Mouse (Mus musculus): ENCODE results near the gene Ephb1. TPM values are rescaled to one million over a fixed set of nuclear protein-coding genes. Genes with fewer than 3 reads are reported as not detected.
A peak's percentile ranks its signal among the peaks of the same experiment; 100 is the strongest.

Ephb1 gene
- polyA plus RNA-seq, 1 experiment, result 2.7 TPM

GRCm38 (mm10) chr9:102194063-102194462 lies 160.4 kb downstream of the Ephb1 start:
- Histone ChIP-seq H3K4me1 (ENCODE audit: control insufficient read depth, insufficient read depth, low read length) (no peaks in the 10 kb centered on the region), H3K4me3 (ENCODE audit: insufficient read depth, low read depth, low read length) (no peak overlapping the region), H3K36me3 (ENCODE audit: control insufficient read depth, insufficient read depth, low read length) (no peaks in the 10 kb centered on the region), H3K27me3 (replicated peaks; ENCODE audit: control insufficient read depth, insufficient read depth, low read length) (no peaks in the 10 kb centered on the region), H3K27ac (ENCODE audit: insufficient read depth, low read depth, low read length) (no peak overlapping the region)
- WGBS, result 60% methylated on average over 4 of the region's 4 CpGs
- peak; percentile 49 for DNase-seq
- TF ChIP-seq POLR2A (IDR thresholded peaks at IDR 0.05; ENCODE audit: low read depth, low read length), result no peak
- TF ChIP-seq CTCF (conservative IDR thresholded peaks at IDR 0.05; ENCODE audit: insufficient read depth, insufficient read length, low read depth, low read length), result no peak

- Histone ChIP-seq H3K27me3 (replicated peaks; ENCODE audit: control insufficient read depth, insufficient read depth, low read length) (no peaks in the 10 kb centered on the region), H3K36me3 (ENCODE audit: control insufficient read depth, insufficient read depth, low read length) (no peaks in the 10 kb centered on the region), H3K4me3 (ENCODE audit: insufficient read depth, low read depth, low read length) (no peak overlapping the region), H3K27ac (ENCODE audit: insufficient read depth, low read depth, low read length) (no peak overlapping the region), H3K4me1 (ENCODE audit: control insufficient read depth, insufficient read depth, low read length) (no peaks in the 10 kb centered on the region)
- 71% methylated on average over 13 of the region's 13 CpGs for WGBS
- no peak for DNase-seq
- TF ChIP-seq CTCF (conservative IDR thresholded peaks at IDR 0.05; ENCODE audit: insufficient read depth, insufficient read length, low read depth, low read length) (no peak), POLR2A (IDR thresholded peaks at IDR 0.05; ENCODE audit: low read depth, low read length) (no peak)
Observed at GRCm38 (mm10) chr9:102192724-102193685, 161.5 kb downstream of the Ephb1 start.

GRCm38 (mm10) chr9:102190058-102190457 lies 164.4 kb downstream of the Ephb1 start:
- Histone ChIP-seq H3K27me3 (replicated peaks; ENCODE audit: control insufficient read depth, insufficient read depth, low read length) (no peaks in the 10 kb centered on the region), H3K4me1 (ENCODE audit: control insufficient read depth, insufficient read depth, low read length) (no peaks in the 10 kb centered on the region), H3K4me3 (ENCODE audit: insufficient read depth, low read depth, low read length) (no peak overlapping the region), H3K36me3 (ENCODE audit: control insufficient read depth, insufficient read depth, low read length) (no peaks in the 10 kb centered on the region), H3K27ac (ENCODE audit: insufficient read depth, low read depth, low read length) (no peak overlapping the region)
- WGBS, result 85% methylated on average over 9 of the region's 9 CpGs
- TF ChIP-seq POLR2A (IDR thresholded peaks at IDR 0.05; ENCODE audit: low read depth, low read length) (no peak), CTCF (conservative IDR thresholded peaks at IDR 0.05; ENCODE audit: insufficient read depth, insufficient read length, low read depth, low read length) (no peak)
- no peak for DNase-seq

- Histone ChIP-seq H3K27me3 (replicated peaks; ENCODE audit: control insufficient read depth, insufficient read depth, low read length) (no peaks in the 10 kb centered on the region), H3K4me1 (ENCODE audit: control insufficient read depth, insufficient read depth, low read length) (no peaks in the 10 kb centered on the region), H3K36me3 (ENCODE audit: control insufficient read depth, insufficient read depth, low read length) (no peaks in the 10 kb centered on the region), H3K27ac (ENCODE audit: insufficient read depth, low read depth, low read length) (no peak overlapping the region), H3K4me3 (ENCODE audit: insufficient read depth, low read depth, low read length) (no peak overlapping the region)
- DNase-seq, result peak; percentile 21
- WGBS, result 39% methylated on average over 11 of the region's 11 CpGs
- TF ChIP-seq CTCF (conservative IDR thresholded peaks at IDR 0.05; ENCODE audit: insufficient read depth, insufficient read length, low read depth, low read length) (no peak), POLR2A (IDR thresholded peaks at IDR 0.05; ENCODE audit: low read depth, low read length) (no peak)
Observed at GRCm38 (mm10) chr9:102189406-102189805, 165.1 kb downstream of the Ephb1 start.

GRCm38 (mm10) chr9:102183663-102184274 lies 170.7 kb downstream of the Ephb1 start:
- DNase-seq, result no peak

GRCm38 (mm10) chr9:102181810-102182490 lies 172.5 kb downstream of the Ephb1 start:
- Histone ChIP-seq H3K4me3 (ENCODE audit: insufficient read depth, low read depth, low read length) (no peak overlapping the region), H3K4me1 (ENCODE audit: control insufficient read depth, insufficient read depth, low read length) (no peaks in the 10 kb centered on the region), H3K27me3 (replicated peaks; ENCODE audit: control insufficient read depth, insufficient read depth, low read length) (no peaks in the 10 kb centered on the region), H3K36me3 (ENCODE audit: control insufficient read depth, insufficient read depth, low read length) (no peaks in the 10 kb centered on the region), H3K27ac (ENCODE audit: insufficient read depth, low read depth, low read length) (no peak overlapping the region)
- no peak for DNase-seq
- 66% methylated on average over 10 of the region's 10 CpGs for WGBS
- TF ChIP-seq POLR2A (IDR thresholded peaks at IDR 0.05; ENCODE audit: low read depth, low read length) (no peak), CTCF (conservative IDR thresholded peaks at IDR 0.05; ENCODE audit: insufficient read depth, insufficient read length, low read depth, low read length) (no peak)

More at GRCm38 (mm10) chr9:102183663-102184274, 170.7 kb downstream of the Ephb1 start:
- Histone ChIP-seq H3K4me3 (ENCODE audit: insufficient read depth, low read depth, low read length) (no peak overlapping the region), H3K36me3 (ENCODE audit: control insufficient read depth, insufficient read depth, low read length) (no peaks in the 10 kb centered on the region), H3K4me1 (ENCODE audit: control insufficient read depth, insufficient read depth, low read length) (no peaks in the 10 kb centered on the region), H3K27me3 (replicated peaks; ENCODE audit: control insufficient read depth, insufficient read depth, low read length) (no peaks in the 10 kb centered on the region), H3K27ac (ENCODE audit: insufficient read depth, low read depth, low read length) (no peak overlapping the region)
- TF ChIP-seq CTCF (conservative IDR thresholded peaks at IDR 0.05; ENCODE audit: insufficient read depth, insufficient read length, low read depth, low read length) (no peak), POLR2A (IDR thresholded peaks at IDR 0.05; ENCODE audit: low read depth, low read length) (no peak)
- WGBS, result 74% methylated on average over 22 of the region's 22 CpGs
